Mouse (Mus musculus): ENCODE results near the gene Fignl1.

Fignl1 gene

DNA sequence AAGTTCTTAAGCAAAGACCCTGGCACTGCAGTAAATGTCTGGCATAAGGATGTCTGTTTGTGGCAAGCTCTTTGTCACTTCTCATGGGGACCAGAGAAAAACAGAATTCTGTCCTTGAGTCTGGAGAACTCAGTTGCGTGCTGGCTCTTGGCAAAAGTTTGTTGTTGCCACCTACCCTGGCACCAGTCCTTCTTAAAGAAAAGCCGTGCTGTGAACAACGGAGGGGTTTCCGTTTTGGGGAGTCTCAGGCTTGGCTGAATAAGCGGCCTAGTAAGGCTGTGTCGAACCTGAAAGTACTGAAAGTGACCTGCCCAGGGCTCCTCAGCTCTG lies 24.0 kb upstream of the Fignl1 start:
- DNase-seq (ENCODE audit: low read depth, low spot score) = no peak

DNA sequence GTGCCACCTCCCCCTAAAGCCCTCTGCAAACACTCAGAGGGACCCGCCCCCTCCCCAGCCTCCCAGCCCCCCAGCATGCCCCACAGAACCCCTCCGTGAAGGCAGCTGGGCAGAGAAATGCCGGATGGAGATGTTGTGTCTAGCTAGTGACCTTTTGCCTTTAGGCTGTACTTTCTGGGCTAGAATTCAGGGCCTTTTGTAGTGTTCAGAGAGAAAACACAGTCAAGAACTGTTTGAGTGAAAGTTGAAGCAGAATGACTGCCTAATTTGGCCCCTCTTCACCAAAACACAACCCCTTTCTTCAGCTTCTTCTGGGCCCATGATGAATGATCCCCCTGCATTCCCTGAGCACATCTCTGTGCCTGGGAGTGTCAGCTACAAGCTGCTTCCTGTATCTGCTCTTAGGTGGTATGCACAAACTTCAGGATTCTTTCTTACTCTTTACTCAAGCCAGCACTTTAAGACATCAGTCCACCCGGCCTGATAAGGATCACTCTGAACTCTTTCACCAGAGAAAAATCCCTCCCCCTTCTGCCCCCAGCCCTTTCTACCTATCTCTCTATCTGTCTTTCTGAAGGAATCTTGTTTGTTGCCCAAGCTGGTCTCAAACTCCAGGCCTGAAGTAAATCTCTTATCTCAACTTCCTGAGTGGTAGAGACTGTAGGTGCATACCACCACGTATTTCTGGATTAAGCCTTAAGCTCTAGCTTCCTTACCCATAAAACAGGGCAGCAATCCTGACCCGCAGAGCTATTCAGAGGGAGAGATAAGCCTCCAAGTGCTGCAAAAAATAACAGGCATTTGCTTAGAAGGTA lies 23.4 kb upstream of the Fignl1 start:
- peak; percentile 58 for DNase-seq (ENCODE audit: low read depth, low spot score)

GRCm38 (mm10) chr11:11831526-11831925 lies 22.8 kb upstream of the Fignl1 start:
- no peak for DNase-seq (ENCODE audit: low read depth, low spot score)

DNA sequence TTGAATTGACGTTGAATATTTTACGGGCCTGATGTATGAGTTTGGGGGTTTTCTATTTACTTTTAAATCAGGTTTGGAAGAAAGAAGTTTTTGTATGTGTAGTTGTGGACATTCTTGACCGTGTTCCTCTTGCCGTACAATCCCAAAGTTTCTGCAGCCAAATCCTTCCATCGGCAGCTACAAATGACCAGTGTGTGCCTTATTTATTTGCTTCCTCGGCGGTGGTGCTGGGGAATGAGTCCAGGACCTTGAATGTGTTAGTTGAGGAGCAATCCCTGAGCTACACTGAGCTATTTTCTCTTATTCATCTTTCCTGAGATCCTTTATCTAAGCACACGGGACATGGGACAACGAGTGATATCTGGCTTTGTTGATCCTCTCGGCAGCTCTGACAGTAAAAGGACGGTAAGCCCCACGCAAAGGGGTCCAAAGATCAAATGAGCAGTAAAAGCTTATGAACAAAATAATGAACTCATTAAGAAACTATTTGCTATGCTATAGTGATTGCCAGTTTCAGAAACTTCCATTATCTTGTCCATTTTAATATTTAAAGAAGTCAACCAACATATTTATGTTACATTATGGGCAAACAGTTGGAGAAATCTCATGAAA lies 22.2 kb upstream of the Fignl1 start:
- DNase-seq (ENCODE audit: low read depth, low spot score) = no peak

GRCm38 (mm10) chr11:11829161-11830000 lies 20.6 kb upstream of the Fignl1 start:
- DNase-seq (ENCODE audit: low read depth, low spot score) = peak; percentile 67

- DNase-seq (ENCODE audit: low read depth, low spot score) = no peak
Measured at GRCm38 (mm10) chr11:11828761-11829160, 20.0 kb upstream of the Fignl1 start.

DNA sequence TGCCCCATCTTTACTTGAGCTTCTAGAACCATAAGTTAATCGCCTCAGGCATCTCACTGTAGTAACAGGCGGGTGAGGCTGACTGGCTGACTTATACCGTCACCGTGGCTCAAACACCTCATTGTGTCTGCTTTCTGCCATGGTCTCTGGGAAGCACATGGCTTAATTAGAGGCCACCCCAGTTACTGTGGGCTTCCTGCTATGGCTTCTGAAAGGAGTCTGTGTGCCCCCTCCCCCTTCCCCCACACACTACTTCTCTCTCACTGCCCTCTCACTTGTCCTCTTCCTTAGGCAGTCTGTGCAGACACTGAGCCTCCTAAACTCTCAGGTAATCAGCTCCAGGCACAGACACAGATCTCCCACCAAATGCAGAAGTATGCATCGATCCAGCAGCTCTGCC lies 19.5 kb upstream of the Fignl1 start:
- DNase-seq (ENCODE audit: low read depth, low spot score) = peak; percentile 56

DNA sequence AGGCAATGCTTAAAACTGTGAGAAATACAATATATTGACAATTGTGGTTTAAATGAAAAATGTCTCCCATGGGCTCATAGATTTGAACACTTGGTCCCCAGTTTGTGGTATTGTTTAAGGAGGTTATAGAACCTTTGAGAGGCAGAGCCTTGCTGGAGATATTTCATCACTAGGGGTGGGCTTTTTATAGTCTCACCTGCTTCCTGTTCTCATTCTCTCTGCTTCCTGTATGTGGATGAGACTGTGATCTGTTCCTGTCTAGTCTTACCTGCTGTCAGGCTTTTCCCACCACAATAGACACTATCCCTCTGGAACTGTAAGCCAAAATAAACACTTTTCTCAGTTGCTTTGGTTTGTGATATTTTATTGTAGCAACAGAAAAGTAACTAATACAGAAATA lies 17.7 kb upstream of the Fignl1 start:
- DNase-seq (ENCODE audit: low read depth, low spot score) = no peak

DNA sequence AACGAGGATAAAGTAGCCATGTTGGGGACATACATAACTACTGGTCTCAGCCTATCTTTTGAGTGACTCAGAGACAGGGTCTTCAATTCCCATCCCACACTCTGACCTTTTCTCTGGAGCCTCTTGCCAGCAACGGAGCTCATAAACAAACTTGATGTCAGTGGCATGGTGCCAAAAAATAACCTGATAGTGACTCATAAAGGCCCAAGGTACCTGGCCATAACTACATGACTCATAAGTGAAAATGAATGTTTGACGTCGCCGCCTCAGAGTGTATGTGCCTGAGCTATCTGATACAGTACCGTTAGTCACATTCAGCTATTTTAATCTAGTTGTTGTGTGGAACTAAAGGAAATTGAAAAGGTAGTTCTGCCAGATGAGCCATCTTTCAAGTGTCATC lies 16.9 kb upstream of the Fignl1 start:
- no peak for DNase-seq (ENCODE audit: low read depth, low spot score)

GRCm38 (mm10) chr11:11824970-11825635 lies 16.3 kb upstream of the Fignl1 start:
- DNase-seq (ENCODE audit: low read depth, low spot score) = no peak

DNA sequence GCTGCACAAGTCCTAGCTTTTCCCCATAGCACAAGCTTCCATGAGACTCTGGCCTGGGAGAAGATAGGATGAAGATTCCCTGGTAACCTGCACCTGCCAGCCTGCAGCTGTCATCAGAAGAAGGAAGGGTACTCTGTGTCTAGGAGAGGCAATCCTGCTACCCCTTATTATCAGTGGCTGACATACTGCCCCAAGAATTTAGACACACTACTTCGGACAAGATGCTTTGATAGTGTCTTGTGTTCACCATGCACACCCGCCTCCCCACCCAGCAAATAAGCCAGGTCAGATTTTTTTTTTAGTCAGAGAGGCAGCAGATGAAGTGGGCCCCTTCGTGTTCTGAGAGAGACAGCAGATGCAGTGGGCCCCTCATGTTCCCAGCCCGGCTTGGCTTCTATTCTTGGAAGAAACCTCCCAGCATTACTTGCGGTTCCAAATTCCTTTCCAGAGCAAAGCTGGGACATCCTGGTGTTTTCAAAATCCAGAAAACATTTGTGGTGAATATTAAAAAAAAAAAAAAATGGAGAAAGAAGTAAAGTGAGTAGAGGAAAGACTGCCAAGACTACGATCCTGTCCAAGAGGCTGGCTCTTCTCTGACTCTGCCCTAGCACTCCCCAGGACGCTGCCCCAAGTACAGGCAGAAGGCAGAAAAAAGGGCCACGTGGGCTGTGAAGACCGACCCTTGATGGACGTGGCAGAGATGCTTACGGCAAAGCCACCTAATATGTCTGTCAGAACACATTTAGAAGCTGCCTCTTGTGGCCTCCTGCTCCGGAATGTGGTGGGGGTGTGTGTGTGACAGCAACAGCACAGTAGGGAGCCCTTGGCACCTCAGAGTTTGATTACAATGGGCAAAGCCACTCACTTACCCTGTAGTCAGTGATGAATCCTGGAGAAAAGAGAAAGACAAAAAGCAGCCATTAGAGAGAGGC lies 15.5 kb upstream of the Fignl1 start:
- DNase-seq (ENCODE audit: low read depth, low spot score) = no peak

DNA sequence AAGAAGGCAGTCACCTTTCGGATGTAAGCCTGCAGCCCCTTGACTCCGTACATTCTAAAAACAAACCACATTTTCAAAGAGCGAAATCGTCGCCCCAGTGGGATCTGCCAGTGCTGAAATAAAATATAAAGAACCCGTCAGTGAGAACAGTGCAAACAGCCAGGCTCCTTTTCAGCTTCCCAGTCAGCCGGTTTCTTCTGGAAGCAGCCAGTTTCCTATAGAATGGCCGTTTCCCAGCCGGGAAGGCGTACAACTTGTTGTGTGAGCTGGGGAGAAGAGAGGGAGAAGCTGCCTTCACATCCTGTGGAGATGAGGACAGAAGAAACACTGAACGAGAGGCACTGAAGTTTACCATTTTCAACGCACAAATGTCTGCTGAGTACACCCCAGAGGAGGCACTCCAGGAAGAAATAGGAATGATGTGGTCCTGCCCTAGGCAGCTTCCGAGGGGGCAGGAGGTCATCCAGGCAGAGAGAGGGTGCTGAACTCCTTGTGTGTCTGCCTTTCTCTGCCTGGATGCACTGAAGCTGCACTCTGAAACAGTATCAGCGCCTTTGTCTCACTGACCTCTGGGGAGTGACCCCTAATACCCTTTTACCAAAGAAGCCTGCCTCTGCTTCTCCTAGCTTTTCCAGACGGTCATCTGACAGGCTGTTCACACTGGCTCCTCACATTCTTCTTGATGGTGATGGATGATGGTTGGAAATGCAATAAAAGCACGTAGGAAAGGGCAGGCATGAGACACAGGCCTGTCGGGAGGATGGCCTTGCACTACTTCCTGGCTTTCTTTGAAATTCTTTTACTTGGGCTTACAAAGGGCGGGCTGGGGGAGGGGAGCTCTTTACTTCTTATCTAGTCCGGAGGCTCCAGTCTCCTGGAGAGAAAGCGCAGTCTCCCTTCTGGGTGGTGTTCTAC lies 13.7 kb upstream of the Fignl1 start:
- DNase-seq (ENCODE audit: low read depth, low spot score) = peak; percentile 90

DNA sequence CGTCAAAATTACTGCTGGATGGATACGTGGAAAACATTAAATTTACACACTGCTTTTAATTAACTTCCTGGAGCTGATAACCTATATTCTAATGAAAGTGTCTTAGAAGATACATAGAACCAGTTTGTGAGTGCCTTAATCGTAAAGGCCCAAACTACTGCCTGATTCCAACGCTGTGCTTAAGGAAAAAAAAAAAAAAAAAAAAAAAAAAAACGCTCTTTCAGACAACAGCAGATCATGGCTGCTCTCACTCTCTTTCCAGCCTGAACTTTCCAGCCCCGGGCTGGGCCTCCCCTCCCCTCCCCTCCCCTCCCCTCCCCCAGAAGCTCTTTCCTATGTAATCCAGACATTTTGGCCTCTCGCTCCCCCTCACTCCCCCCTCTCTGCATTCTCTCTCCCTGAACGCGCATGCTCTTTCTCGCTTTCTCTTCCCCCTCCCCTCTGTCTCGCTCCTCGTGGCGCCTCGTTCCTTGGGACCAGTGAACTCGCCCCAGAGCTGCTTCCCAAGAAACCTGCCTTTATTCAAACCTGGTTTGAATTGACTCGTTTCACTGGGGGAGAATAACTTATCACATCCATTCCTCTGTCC lies 12.7 kb upstream of the Fignl1 start:
- DNase-seq (ENCODE audit: low read depth, low spot score) = peak; percentile 97

DNA sequence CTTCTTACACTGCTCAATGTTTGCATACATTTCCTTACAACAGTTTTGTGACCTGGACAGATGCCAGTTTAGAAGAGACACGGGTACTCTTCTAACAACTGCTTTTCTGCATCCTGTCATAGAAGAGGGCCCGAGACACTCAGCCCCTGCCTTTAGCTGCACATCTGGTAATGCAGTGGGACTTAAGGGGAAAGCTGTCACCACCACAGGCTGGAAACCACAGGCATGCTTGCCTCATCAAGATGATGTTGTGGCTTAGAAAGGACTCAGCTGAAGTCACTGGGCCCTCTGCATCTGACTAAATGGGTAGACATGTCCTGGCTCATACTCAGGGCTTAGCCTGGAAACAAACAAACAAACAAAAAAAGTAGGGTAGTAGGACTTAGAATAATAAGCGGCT lies 12.0 kb upstream of the Fignl1 start:
- no peak for DNase-seq (ENCODE audit: low read depth, low spot score)

- DNase-seq (ENCODE audit: low read depth, low spot score) = peak; percentile 94
Measured at GRCm38 (mm10) chr11:11820251-11820650, 11.5 kb upstream of the Fignl1 start.

- no peak for DNase-seq (ENCODE audit: low read depth, low spot score)
Measured at GRCm38 (mm10) chr11:11819206-11819605, 10.4 kb upstream of the Fignl1 start.

GRCm38 (mm10) chr11:11818797-11819196 lies 10.0 kb upstream of the Fignl1 start:
- no peak for DNase-seq (ENCODE audit: low read depth, low spot score)

DNA sequence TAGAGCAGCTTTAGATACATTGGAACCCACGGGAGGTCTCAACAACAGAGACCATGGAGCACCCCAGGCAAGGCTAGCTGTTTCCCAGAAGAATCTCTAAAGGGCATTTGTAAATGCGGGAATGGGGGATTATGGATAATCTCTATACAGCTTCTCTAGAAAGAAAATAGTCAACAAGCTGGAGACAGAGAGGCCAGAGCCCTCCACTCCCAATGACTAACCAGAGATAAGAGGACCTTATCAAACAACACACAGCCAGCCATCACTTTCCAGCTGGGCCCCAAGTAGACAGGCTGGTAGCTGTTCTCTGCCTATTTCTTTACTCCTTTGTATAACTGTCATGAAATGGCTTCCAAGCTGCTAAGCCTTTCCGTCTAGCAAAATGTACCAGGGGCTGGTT lies 7.0 kb upstream of the Fignl1 start:
- no peak for DNase-seq (ENCODE audit: low read depth, low spot score)

GRCm38 (mm10) chr11:11811906-11812480 lies 3.2 kb upstream of the Fignl1 start:
- peak; percentile 89 for DNase-seq (ENCODE audit: low read depth, low spot score)

Measured in mesoderm, embryonic 11.5 days (tissue).